Mouse (Mus musculus) kidney, postnatal 0 days (tissue): ENCODE measurements at regions not wholly inside any gene's neighbourhood (a gene's known extent, or its start where the extent isn't known, plus 50 kb on each side); places are given as distances from the start of the nearest gene placed in this dataset.

Experiments
- ATAC-seq: fragments of 200-750 bp; cut with Nextera tagmentation; replicated peaks from 2 replicates; pipeline ENCODE4 v1.8.0; 2017; ENCODE audit warnings: low read depth, moderate number of reproducible peaks, moderate TSS enrichment, moderate library complexity; ENCODE audit not compliant: low FRiP score
- DNase-seq: peaks from one replicate; pipeline ENCODE4 v3.0.0-alpha.2; 2016; ENCODE audit warnings: low spot score
- H3K27ac ChIP-seq: fragments of 300-500 bp; sonication (generic); 2 replicates; pipeline ENCODE4 v1.5.1; 2014; ENCODE audit warnings: mild to moderate bottlenecking
- H3K27me3 ChIP-seq: fragments of 300-500 bp; sonication (generic); 2 replicates; pipeline ENCODE4 v1.6.1; 2014; ENCODE audit warnings: low read length, mixed read lengths; ENCODE audit not compliant: insufficient read depth
- H3K36me3 ChIP-seq: fragments of 300-500 bp; sonication (generic); 2 replicates; pipeline ENCODE4 v1.6.1; 2014; ENCODE audit warnings: low read length, mixed read lengths; ENCODE audit not compliant: insufficient read depth
- H3K4me1 ChIP-seq: fragments of 300-500 bp; sonication (generic); replicated peaks from 2 replicates; pipeline ENCODE4 v1.6.1; 2014; ENCODE audit warnings: antibody characterized with exemption, low read length, mixed read lengths; ENCODE audit not compliant: insufficient read depth
- H3K4me2 ChIP-seq: fragments of 300-500 bp; sonication (generic); 2 replicates; pipeline ENCODE4 v1.6.1; 2014; ENCODE audit warnings: mild to moderate bottlenecking, low read length, moderate library complexity, mixed read lengths
- H3K4me3 ChIP-seq: fragments of 300-500 bp; sonication (generic); replicated peaks from 2 replicates; pipeline ENCODE4 v1.5.1; 2014; ENCODE audit warnings: low read depth, low read length
- H3K9ac ChIP-seq: fragments of 300-500 bp; sonication (generic); 2 replicates; pipeline ENCODE4 v1.6.1; 2014; ENCODE audit warnings: low read depth, low read length
- H3K9me3 ChIP-seq: fragments of 300-500 bp; sonication (generic); replicated peaks from 2 replicates; pipeline ENCODE4 v1.6.1; 2016; ENCODE audit warnings: low read length, inconsistent platforms, mixed read lengths
- CTCF ChIP-seq: IDR thresholded peaks from 2 replicates; pipeline ENCODE4 v1.5.1; 2016; ENCODE audit warnings: antibody characterized with exemption, low read depth, mild to moderate bottlenecking, moderate library complexity
- WGBS: fragments of 180-500 bp; shearing (Covaris S2); extraction: QIAGEN DNeasy Blood & Tissue Kit; methylation state at CpG from one replicate; pipeline ENCODE4 v1.1.7; 2014; 5-methylcytosine and 5-hydroxymethylcytosine counted together

DNA sequence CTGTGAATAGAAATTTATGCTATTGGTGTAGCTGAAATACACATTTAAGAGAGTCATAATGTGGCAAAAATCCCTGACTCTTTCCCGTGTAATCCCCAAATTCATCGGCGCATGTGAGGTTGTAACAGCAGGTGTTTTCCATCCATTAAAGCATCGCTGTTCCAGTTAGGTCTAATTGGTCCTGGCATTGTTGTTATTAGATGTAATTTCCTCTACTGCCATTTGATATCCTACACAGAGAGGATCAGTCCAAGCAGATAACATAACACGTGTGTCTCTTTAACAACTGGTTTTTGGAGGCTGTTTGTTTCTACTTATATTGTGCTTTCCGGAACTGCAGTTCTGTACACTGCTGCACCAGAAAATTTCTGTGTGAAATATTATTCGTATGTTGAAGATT lies 101.8 kb downstream of the Vgll3 start:
- Histone ChIP-seq H3K4me3 (no peak overlapping the region), H3K4me1 (no peaks in the 10 kb centered on the region), H3K9me3 (no peaks in the 10 kb centered on the region), H3K36me3 (no peaks in the 10 kb centered on the region), H3K4me2 (no peak overlapping the region), H3K9ac (no peak overlapping the region), H3K27ac (no peak overlapping the region), H3K27me3 (no peaks in the 10 kb centered on the region)
- 38% methylated on average over 7 of the region's 7 CpGs for whole genome bisulfite sequencing
- ATAC-seq (no peak), DNase-seq (peak; percentile 4)
- no peak for TF ChIP-seq CTCF

DNA sequence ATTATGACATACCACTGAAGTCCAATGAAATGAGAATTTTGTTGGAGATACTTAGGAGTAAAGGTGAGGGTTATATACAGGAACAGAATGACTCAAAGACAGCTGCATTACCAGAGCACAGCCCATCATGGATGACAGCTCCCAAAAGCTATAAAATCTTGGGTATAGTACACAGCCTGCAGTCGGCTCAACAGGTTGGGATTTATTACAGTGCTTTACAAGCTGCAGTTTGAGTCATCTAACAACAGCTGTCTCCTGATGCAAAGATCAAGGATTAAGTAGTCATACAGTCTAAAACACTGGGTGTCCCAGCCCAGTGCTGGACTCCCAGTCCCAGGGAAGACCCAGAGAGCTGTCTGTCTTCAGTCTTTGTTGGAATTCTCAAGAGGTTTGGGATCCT lies 110.9 kb downstream of the Vgll3 start:
- no peak for TF ChIP-seq CTCF
- DNase-seq, result no peak
- WGBS, result 22% methylated on average over 1 of the region's 1 CpGs

DNA sequence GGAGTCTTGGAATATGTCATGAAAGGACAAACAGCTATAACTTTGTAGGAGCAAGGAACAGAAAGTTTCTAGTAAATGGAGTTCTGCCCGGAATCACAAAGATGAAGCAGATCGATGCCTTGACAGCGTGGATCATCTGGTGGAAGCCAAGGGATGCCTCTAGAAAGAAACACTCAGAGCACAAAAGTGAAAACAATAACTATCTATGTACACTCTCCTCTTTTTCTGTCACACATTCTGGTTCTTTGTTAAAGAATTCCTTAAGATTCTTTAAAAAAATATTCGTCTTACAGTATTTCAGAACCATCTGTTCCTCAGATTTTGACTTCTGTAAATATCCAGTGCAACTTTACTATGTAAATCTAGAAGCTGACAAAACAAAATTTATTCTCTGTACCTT lies 148.8 kb downstream of the Vgll3 start:
- ATAC-seq (no peak), DNase-seq (peak; percentile 3)
- H3K4me1 ChIP-seq, result no peaks in the 10 kb centered on the region
- no peak overlapping the region for H3K4me2 ChIP-seq
- no peak for TF ChIP-seq CTCF
- 75% methylated on average over 4 of the region's 4 CpGs for WGBS
- H3K36me3 ChIP-seq, result no peaks in the 10 kb centered on the region
- no peak overlapping the region for H3K27ac ChIP-seq
- no peak overlapping the region for H3K9ac ChIP-seq
- no peaks in the 10 kb centered on the region for H3K9me3 ChIP-seq
- H3K4me3 ChIP-seq, result no peak overlapping the region
- no peaks in the 10 kb centered on the region; the same call in 1 of the 2 replicates for H3K27me3 ChIP-seq

More for the DNA sequence above, 110.9 kb downstream of the Vgll3 start:
- Histone ChIP-seq H3K4me2 (no peak overlapping the region), H3K4me1 (no peaks in the 10 kb centered on the region), H3K36me3 (no peaks in the 10 kb centered on the region), H3K27ac (no peak overlapping the region), H3K4me3 (no peak overlapping the region), H3K9me3 (no peaks in the 10 kb centered on the region), H3K9ac (no peak overlapping the region), H3K27me3 (no peaks in the 10 kb centered on the region)
- ATAC-seq, result no peak

DNA sequence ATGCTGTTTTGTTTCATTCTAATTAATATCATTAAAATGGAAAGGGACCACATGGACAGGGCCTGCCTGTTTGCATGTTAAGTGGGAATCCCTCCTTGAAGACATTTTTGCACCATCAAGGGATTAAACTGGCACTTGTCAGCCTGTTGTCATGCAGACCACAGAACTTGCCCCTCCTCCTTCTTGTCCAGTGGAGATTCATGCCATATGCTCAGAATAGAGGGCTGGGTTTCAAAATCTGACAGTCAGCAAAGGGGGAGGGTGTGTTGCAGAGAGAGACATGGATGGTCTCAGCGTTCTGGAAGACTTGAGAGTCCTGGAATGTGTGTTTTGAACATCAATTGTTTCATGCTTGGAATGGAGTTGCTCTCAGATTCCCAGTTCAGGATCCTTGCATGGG lies 149.2 kb downstream of the Vgll3 start:
- DNase-seq (peak; percentile 5), ATAC-seq (no peak)
- Histone ChIP-seq H3K4me3 (no peak overlapping the region), H3K9me3 (no peaks in the 10 kb centered on the region), H3K36me3 (no peaks in the 10 kb centered on the region), H3K9ac (no peak overlapping the region), H3K27me3 (no peaks in the 10 kb centered on the region; the same call in 1 of the 2 replicates), H3K4me1 (no peaks in the 10 kb centered on the region), H3K27ac (no peak overlapping the region), H3K4me2 (no peak overlapping the region)
- WGBS, result 39% methylated on average over 1 of the region's 1 CpGs
- TF ChIP-seq CTCF, result no peak

DNA sequence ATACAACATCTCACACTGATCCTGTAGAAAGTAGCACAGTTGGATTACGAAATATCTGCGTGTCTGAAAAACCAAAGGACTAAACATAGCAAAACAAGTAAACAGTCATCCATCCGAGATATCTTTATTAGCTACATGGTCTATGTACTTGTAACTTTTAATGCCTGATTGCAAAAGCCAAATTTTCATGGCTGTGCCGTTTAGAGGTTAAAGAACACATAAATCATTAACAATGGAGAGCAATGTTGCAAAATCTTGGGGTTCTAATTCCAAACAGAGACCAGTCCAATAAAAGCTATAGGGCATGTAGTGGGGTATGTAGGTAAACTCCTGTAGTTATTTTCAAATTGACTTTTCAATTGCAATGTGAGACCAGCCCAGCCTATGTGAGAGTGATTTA lies 162.0 kb downstream of the Vgll3 start:
- H3K36me3 ChIP-seq, result no peaks in the 10 kb centered on the region
- no peak for ATAC-seq
- no peak overlapping the region for H3K4me2 ChIP-seq
- TF ChIP-seq CTCF, result no peak
- no peaks in the 10 kb centered on the region for H3K4me1 ChIP-seq
- no peak overlapping the region for H3K27ac ChIP-seq
- WGBS, result 60% methylated on average over 4 of the region's 4 CpGs
- no peaks in the 10 kb centered on the region for H3K27me3 ChIP-seq
- no peak overlapping the region for H3K4me3 ChIP-seq
- no peak for DNase-seq
- no peak overlapping the region for H3K9ac ChIP-seq
- no peaks in the 10 kb centered on the region for H3K9me3 ChIP-seq

DNA sequence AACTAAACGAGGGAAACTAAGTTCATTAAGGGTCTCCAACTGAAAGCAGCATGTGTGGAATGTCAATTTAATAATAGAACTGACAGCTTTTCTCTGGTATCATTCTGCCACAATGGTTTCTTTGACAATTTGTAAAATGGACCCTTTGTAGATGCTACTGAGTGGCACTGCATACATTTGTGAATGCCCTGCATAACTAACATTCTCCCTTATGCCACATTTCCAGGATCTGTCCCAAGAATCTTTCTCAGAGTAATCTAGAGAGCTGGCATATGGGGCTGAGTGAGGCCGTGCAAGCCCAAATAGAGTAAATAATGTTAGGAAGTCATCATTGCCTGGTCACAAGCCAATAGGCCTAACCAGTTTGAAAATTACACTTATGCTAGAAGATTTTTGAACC lies 172.1 kb downstream of the Vgll3 start:
- Histone ChIP-seq H3K4me1 (no peaks in the 10 kb centered on the region), H3K36me3 (no peaks in the 10 kb centered on the region), H3K27me3 (no peaks in the 10 kb centered on the region), H3K4me2 (no peak overlapping the region), H3K9ac (no peak overlapping the region), H3K4me3 (no peak overlapping the region), H3K9me3 (no peaks in the 10 kb centered on the region), H3K27ac (no peak overlapping the region)
- TF ChIP-seq CTCF, result no peak
- 62% methylated on average over 2 of the region's 2 CpGs for WGBS
- no peak for DNase-seq
- no peak for ATAC-seq

DNA sequence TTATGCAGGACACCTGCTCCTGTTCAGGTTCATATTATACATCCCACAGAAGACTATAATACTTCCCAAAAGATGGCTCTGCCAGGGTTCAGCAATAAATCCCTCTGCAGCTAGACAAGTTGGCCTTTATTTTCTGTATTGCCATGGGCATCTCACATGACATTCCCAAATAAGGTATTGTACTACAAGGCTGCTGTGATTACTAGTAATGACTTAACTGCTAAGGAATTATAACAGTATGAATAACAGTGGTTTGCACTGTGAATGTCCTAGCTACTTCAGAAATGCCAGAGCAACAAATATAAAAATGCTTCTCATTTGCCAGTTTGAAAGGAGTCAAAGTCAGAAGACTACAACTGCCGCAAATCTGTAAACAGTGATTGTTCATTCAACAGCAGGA lies 184.3 kb downstream of the Vgll3 start:
- WGBS, result 80% methylated on average over 1 of the region's 1 CpGs
- DNase-seq, result no peak
- TF ChIP-seq CTCF, result no peak

More for the DNA sequence above, 184.3 kb downstream of the Vgll3 start:
- H3K27me3 ChIP-seq, result no peaks in the 10 kb centered on the region
- H3K4me1 ChIP-seq, result no peaks in the 10 kb centered on the region
- H3K27ac ChIP-seq, result no peak overlapping the region
- no peak overlapping the region for H3K4me3 ChIP-seq
- H3K9me3 ChIP-seq, result no peaks in the 10 kb centered on the region
- H3K4me2 ChIP-seq, result no peak overlapping the region
- ATAC-seq, result no peak
- no peak overlapping the region for H3K9ac ChIP-seq
- no peaks in the 10 kb centered on the region for H3K36me3 ChIP-seq
